ENCODE assay signal across 11 mouse cellular contexts in genomic region chr9:63960829-63961185, GRCm38 (mm10).
DNase-seq lines count a peak whose midpoint lies in the region; ATAC-seq and TF ChIP-seq lines count a peak whose summit lies in the region.
"Had no signal": no experiment of that assay in that cellular context is flagged by ENCODE, and none has a peak within 500 bp of the region (broad histone marks: within the 10 kb centered on the region; RNA-seq: fewer than 3 reads in every experiment).

No protein-coding gene starts in this region.

- H3K4me3 ChIP-seq in kidney, postnatal 0 days (replicated peaks; ENCODE audit: low read depth, low read length), result no peak overlapping the region
- no peak overlapping the region for H3K4me3 ChIP-seq in hindbrain, embryonic 14.5 days (replicated peaks; ENCODE audit: low read length)
- H3K4me3 ChIP-seq in midbrain, postnatal 0 days (ENCODE audit: low read depth, low read length), result no peak overlapping the region

- peak overlapping the region; percentile 39 for H3K4me2 ChIP-seq in kidney, postnatal 0 days (ENCODE audit: low read length)
- peak overlapping the region; percentile 17 for H3K4me2 ChIP-seq in hindbrain, embryonic 14.5 days (replicated peaks)
- peak overlapping the region; percentile 20; the same call in 1 of the 2 replicates for H3K4me2 ChIP-seq in midbrain, postnatal 0 days (ENCODE audit: low read depth, low read length, poor library complexity, severe bottlenecking)

- ATAC-seq in kidney, postnatal 0 days (replicated peaks; ENCODE audit: low FRiP score, low read depth), result no peak
- ATAC-seq in hindbrain, embryonic 14.5 days (ENCODE audit: low FRiP score), result no peak
- ATAC-seq in midbrain, postnatal 0 days (ENCODE audit: low FRiP score), result no peak

- peaks cover 85% of the 10 kb centered on the region for H3K4me1 ChIP-seq in kidney, postnatal 0 days (replicated peaks; ENCODE audit: insufficient read depth, low read length)
- peaks cover 38% of the 10 kb centered on the region for H3K4me1 ChIP-seq in hindbrain, embryonic 14.5 days (replicated peaks; ENCODE audit: control insufficient read depth, insufficient read depth, low read length)
- peaks cover 6% of the 10 kb centered on the region; the same call in 1 of the 2 replicates for H3K4me1 ChIP-seq in midbrain, postnatal 0 days (ENCODE audit: insufficient read depth, low read length)

- H3K9me3 ChIP-seq in kidney, postnatal 0 days (replicated peaks; ENCODE audit: low read length), result no peaks in the 10 kb centered on the region
- H3K9me3 ChIP-seq in hindbrain, embryonic 14.5 days (ENCODE audit: control insufficient read depth, low read length), result no peaks in the 10 kb centered on the region
- no peaks in the 10 kb centered on the region for H3K9me3 ChIP-seq in midbrain, postnatal 0 days (ENCODE audit: low read length)

- peak overlapping the region; percentile 93 for H3K27ac ChIP-seq in kidney, postnatal 0 days
- H3K27ac ChIP-seq in hindbrain, embryonic 14.5 days, result peak overlapping the region; percentile 21; the same call in 1 of the 2 replicates
- no peak overlapping the region for H3K27ac ChIP-seq in midbrain, postnatal 0 days (ENCODE audit: low read depth, low read length)

- WGBS in kidney, postnatal 0 days, result 17% methylated on average over 4 of the region's 4 CpGs
- 12% methylated on average over 4 of the region's 4 CpGs for WGBS in hindbrain, embryonic 14.5 days
- 34% methylated on average over 4 of the region's 4 CpGs for WGBS in midbrain, postnatal 0 days

- no peaks in the 10 kb centered on the region for H3K27me3 ChIP-seq in kidney, postnatal 0 days (ENCODE audit: insufficient read depth, low read length)
- H3K27me3 ChIP-seq in hindbrain, embryonic 14.5 days (ENCODE audit: control insufficient read depth, insufficient read depth, low read length), result no peaks in the 10 kb centered on the region
- no peaks in the 10 kb centered on the region for H3K27me3 ChIP-seq in midbrain, postnatal 0 days (ENCODE audit: insufficient read depth, low read length)

- no peak overlapping the region for H3K9ac ChIP-seq in kidney, postnatal 0 days (ENCODE audit: low read depth, low read length)
- H3K9ac ChIP-seq in hindbrain, embryonic 14.5 days, result no peak overlapping the region
- no peak overlapping the region for H3K9ac ChIP-seq in midbrain, postnatal 0 days (replicated peaks; ENCODE audit: low read length, poor library complexity, severe bottlenecking)

- TF ChIP-seq CTCF in kidney, postnatal 0 days (IDR thresholded peaks at IDR 0.05; ENCODE audit: low read depth), result no peak
- TF ChIP-seq CTCF in midbrain, postnatal 0 days (IDR thresholded peaks at IDR 0.05), result no peak

- peak; percentile 28 to 50 for DNase-seq in cerebellum, postnatal 14 days
- no peak for DNase-seq in cerebellum, adult 8-10 months
- no peak for DNase-seq in kidney, postnatal 0 days (ENCODE audit: low spot score)
- DNase-seq in kidney, postnatal 4 days, result no peak
- no peak for DNase-seq in hindbrain, embryonic 14.5 days (ENCODE audit: low spot score)
- no peak for DNase-seq in midbrain, postnatal 0 days (ENCODE audit: low spot score)
- DNase-seq in cerebellum, adult 11 months, result no peak
- DNase-seq in right cerebral cortex, postnatal 10 days (ENCODE audit: low spot score in 2 of 2), result no peak
- DNase-seq: cerebellum, adult 9-11 months; gastrocnemius, postnatal 36 days; thymus, postnatal 4 days had no signal

- H3K36me3 ChIP-seq in kidney, postnatal 0 days (ENCODE audit: insufficient read depth, low read length), result no peaks in the 10 kb centered on the region
- no peaks in the 10 kb centered on the region for H3K36me3 ChIP-seq in hindbrain, embryonic 14.5 days (replicated peaks; ENCODE audit: control insufficient read depth, insufficient read depth)
- no peaks in the 10 kb centered on the region for H3K36me3 ChIP-seq in midbrain, postnatal 0 days (ENCODE audit: insufficient read depth, low read length)

Comparison
In these comparisons a context has a peak if more than half of its experiments do, and no peak if none do; other contexts are left out.
1. DNase-seq: peak in cerebellum, postnatal 14 days (2 of 2); none in cerebellum, adult 8-10 months (single experiment), kidney, postnatal 0 days (single experiment), kidney, postnatal 4 days (0 of 2), hindbrain, embryonic 14.5 days (single experiment), midbrain, postnatal 0 days (single experiment), cerebellum, adult 11 months (single experiment) and right cerebral cortex, postnatal 10 days (0 of 2).
2. Peak in every context shown above with its lines, with median percentiles within 50 percentile points of each other: H3K4me2 ChIP-seq.